Mouse (Mus musculus) liver, embryonic 12.5 days (tissue): ENCODE data around the gene 6030452D12Rik. TPM values are rescaled to one million over a fixed set of nuclear protein-coding genes. Genes with fewer than 3 reads are reported as not detected.

Experiments used
- ATAC-seq: fragments of 200-750 bp; cut with Nextera tagmentation; 2 replicates; pipeline ENCODE4 v1.8.0; 2017; ENCODE audit warnings: moderate number of reproducible peaks, mild to moderate bottlenecking, moderate library complexity
- H3K27ac ChIP-seq: fragments of 300-500 bp; sonication (generic); 2 replicates; pipeline ENCODE4 v1.5.1; 2016; ENCODE audit warnings: mild to moderate bottlenecking
- H3K27me3 ChIP-seq: fragments of 300-500 bp; sonication (generic); replicated peaks from 2 replicates; pipeline ENCODE4 v1.6.1; 2016; ENCODE audit warnings: mild to moderate bottlenecking, moderate library complexity
- H3K36me3 ChIP-seq: fragments of 300-500 bp; sonication (generic); 2 replicates; pipeline ENCODE4 v1.6.1; 2016; ENCODE audit warnings: mild to moderate bottlenecking, moderate library complexity
- H3K4me1 ChIP-seq: fragments of 300-500 bp; sonication (generic); 2 replicates; pipeline ENCODE4 v1.6.1; 2016
- H3K4me2 ChIP-seq: fragments of 300-500 bp; sonication (generic); 2 replicates; pipeline ENCODE4 v1.6.1; 2016; ENCODE audit warnings: mild to moderate bottlenecking, moderate library complexity
- H3K4me3 ChIP-seq: fragments of 300-500 bp; sonication (generic); 2 replicates; pipeline ENCODE4 v1.5.1; 2016; ENCODE audit warnings: mild to moderate bottlenecking, moderate library complexity
- H3K9ac ChIP-seq: fragments of 300-500 bp; sonication (generic); 2 replicates; pipeline ENCODE4 v1.6.1; 2016; ENCODE audit warnings: mild to moderate bottlenecking, moderate library complexity
- H3K9me3 ChIP-seq: fragments of 300-500 bp; sonication (generic); replicated peaks from 2 replicates; pipeline ENCODE4 v1.6.1; 2016; ENCODE audit warnings: mild to moderate bottlenecking, moderate library complexity
- WGBS: fragments of 180-500 bp; shearing (Covaris S2); methylation state at CpG from one replicate; pipeline ENCODE4 v1.1.7; 2016; ENCODE audit not compliant: insufficient replicate concordance; 5-methylcytosine and 5-hydroxymethylcytosine counted together
- polyA plus RNA-seq: library from polyadenylated mRNA; unstranded; fragments of >200 nt; fragmentation: Nextera tagmentation; extraction: Ambion mirVana; gene quantifications from 2 replicates; pipeline ENCODE4 v1.2.1, GENCODE M21; 2016

Gene 6030452D12Rik
- not detected in 2 replicates for polyA plus RNA-seq

- Histone ChIP-seq H3K36me3 (no peaks in the 10 kb centered on the region), H3K4me3 (no peak within 1 kb of the TSS), H3K4me1 (no peaks in the 10 kb centered on the region), H3K9me3 (no peaks in the 10 kb centered on the region), H3K27me3 (peaks cover 2% of the 10 kb centered on the region; the same call in 1 of the 2 replicates), H3K9ac (no peak within 1 kb of the TSS), H3K27ac (0 out of 2 replicates have a peak within 1 kb of the TSS, but pooled peaks have one; percentile 39), H3K4me2 (no peak within 1 kb of the TSS)
- no peak for ATAC-seq
- WGBS, result 46% methylated on average over 8 of the region's 8 CpGs
These were observed at the start of gene 6030452D12Rik for GRCm38 (mm10) chr8:106500018-106500685. Gene 6030452D12Rik, plus strand, starts transcription at chr8:106500522.

GRCm38 (mm10) chr8:106451301-106452085, 48.8 kb upstream of the 6030452D12Rik start:
- Histone ChIP-seq H3K9ac (no peak overlapping the region), H3K36me3 (no peaks in the 10 kb centered on the region), H3K9me3 (no peaks in the 10 kb centered on the region), H3K4me1 (no peaks in the 10 kb centered on the region), H3K27ac (no peak overlapping the region), H3K27me3 (no peaks in the 10 kb centered on the region), H3K4me2 (no peak overlapping the region), H3K4me3 (no peak overlapping the region)
- no peak for ATAC-seq
- 58% methylated on average over 6 of the region's 6 CpGs for WGBS

- Histone ChIP-seq H3K36me3 (no peaks in the 10 kb centered on the region), H3K4me2 (no peak overlapping the region), H3K9me3 (no peaks in the 10 kb centered on the region), H3K27me3 (no peaks in the 10 kb centered on the region), H3K4me1 (no peaks in the 10 kb centered on the region), H3K9ac (no peak overlapping the region), H3K4me3 (no peak overlapping the region), H3K27ac (no peak overlapping the region)
- ATAC-seq, result no peak
- 63% methylated on average over 12 of the region's 12 CpGs for WGBS
These were observed 47.4 kb upstream of the 6030452D12Rik start for GRCm38 (mm10) chr8:106452701-106453481.

GRCm38 (mm10) chr8:106454036-106454435, 46.3 kb upstream of the 6030452D12Rik start:
- no peak overlapping the region for H3K4me3 ChIP-seq
- no peaks in the 10 kb centered on the region for H3K27me3 ChIP-seq
- no peak overlapping the region for H3K4me2 ChIP-seq
- ATAC-seq, result no peak
- H3K9me3 ChIP-seq, result no peaks in the 10 kb centered on the region
- H3K4me1 ChIP-seq, result no peaks in the 10 kb centered on the region
- no peak overlapping the region for H3K9ac ChIP-seq
- no peak overlapping the region for H3K27ac ChIP-seq
- 62% methylated on average over 11 of the region's 11 CpGs for WGBS
- H3K36me3 ChIP-seq, result no peaks in the 10 kb centered on the region

- peaks cover 13% of the 10 kb centered on the region for H3K4me1 ChIP-seq
- no peaks in the 10 kb centered on the region for H3K9me3 ChIP-seq
- no peak overlapping the region for H3K4me3 ChIP-seq
- WGBS, result 46% methylated on average over 5 of the region's 5 CpGs
- peak overlapping the region; percentile 14; the same call in 1 of the 2 replicates for H3K4me2 ChIP-seq
- no peak overlapping the region for H3K27ac ChIP-seq
- no peak overlapping the region for H3K9ac ChIP-seq
- no peaks in the 10 kb centered on the region for H3K27me3 ChIP-seq
- no peaks in the 10 kb centered on the region for H3K36me3 ChIP-seq
- peak; percentile 51 for ATAC-seq
These were observed 38.2 kb upstream of the 6030452D12Rik start for GRCm38 (mm10) chr8:106462131-106462530.

- Histone ChIP-seq H3K4me1 (peaks cover 13% of the 10 kb centered on the region), H3K4me3 (no peak overlapping the region), H3K27me3 (no peaks in the 10 kb centered on the region), H3K9me3 (no peaks in the 10 kb centered on the region), H3K27ac (no peak overlapping the region), H3K36me3 (no peaks in the 10 kb centered on the region), H3K4me2 (no peak overlapping the region), H3K9ac (no peak overlapping the region)
- WGBS, result 66% methylated on average over 6 of the region's 6 CpGs
- ATAC-seq, result no peak
These were observed 36.5 kb upstream of the 6030452D12Rik start for GRCm38 (mm10) chr8:106463795-106464194.

- Histone ChIP-seq H3K9me3 (no peaks in the 10 kb centered on the region), H3K4me3 (no peak overlapping the region)
- WGBS, result 49% methylated on average over 7 of the region's 7 CpGs
These were observed 30.8 kb upstream of the 6030452D12Rik start for GRCm38 (mm10) chr8:106469485-106469884.

GRCm38 (mm10) chr8:106474001-106474400, 26.3 kb upstream of the 6030452D12Rik start:
- Histone ChIP-seq H3K4me2 (no peak overlapping the region), H3K27ac (no peak overlapping the region), H3K27me3 (no peaks in the 10 kb centered on the region), H3K9ac (no peak overlapping the region), H3K36me3 (no peaks in the 10 kb centered on the region), H3K4me3 (no peak overlapping the region), H3K9me3 (no peaks in the 10 kb centered on the region), H3K4me1 (no peaks in the 10 kb centered on the region)
- ATAC-seq, result no peak
- 71% methylated on average over 5 of the region's 5 CpGs for WGBS

More at GRCm38 (mm10) chr8:106469485-106469884, 30.8 kb upstream of the 6030452D12Rik start:
- Histone ChIP-seq H3K4me2 (no peak overlapping the region), H3K9ac (no peak overlapping the region), H3K27ac (no peak overlapping the region), H3K27me3 (no peaks in the 10 kb centered on the region), H3K4me1 (no peaks in the 10 kb centered on the region), H3K36me3 (no peaks in the 10 kb centered on the region)
- ATAC-seq, result no peak

- 71% methylated on average over 7 of the region's 7 CpGs for WGBS
These were observed 3.9 kb downstream of the 6030452D12Rik start for GRCm38 (mm10) chr8:106504241-106504640.

GRCm38 (mm10) chr8:106505328-106505965, 5.1 kb downstream of the 6030452D12Rik start:
- 0 out of 2 replicates have a peak, but pooled peaks cover 7% of the 10 kb centered on the region for H3K4me1 ChIP-seq
- ATAC-seq, result no peak
- no peak overlapping the region for H3K4me3 ChIP-seq
- H3K36me3 ChIP-seq, result no peaks in the 10 kb centered on the region
- H3K4me2 ChIP-seq, result no peak overlapping the region
- WGBS, result 53% methylated on average over 10 of the region's 10 CpGs
- H3K27ac ChIP-seq, result no peak overlapping the region
- H3K9ac ChIP-seq, result no peak overlapping the region
- peaks cover 54% of the 10 kb centered on the region for H3K27me3 ChIP-seq
- H3K9me3 ChIP-seq, result no peaks in the 10 kb centered on the region

More at GRCm38 (mm10) chr8:106504241-106504640, 3.9 kb downstream of the 6030452D12Rik start:
- H3K36me3 ChIP-seq, result no peaks in the 10 kb centered on the region
- H3K4me3 ChIP-seq, result no peak overlapping the region
- H3K9me3 ChIP-seq, result no peaks in the 10 kb centered on the region
- no peak overlapping the region for H3K27ac ChIP-seq
- no peak overlapping the region for H3K4me2 ChIP-seq
- ATAC-seq, result no peak
- H3K9ac ChIP-seq, result no peak overlapping the region
- peaks cover 42% of the 10 kb centered on the region for H3K27me3 ChIP-seq
- H3K4me1 ChIP-seq, result 0 out of 2 replicates have a peak, but pooled peaks cover 2% of the 10 kb centered on the region

GRCm38 (mm10) chr8:106506106-106506505, 5.8 kb downstream of the 6030452D12Rik start:
- H3K4me1 ChIP-seq, result 0 out of 2 replicates have a peak, but pooled peaks cover 9% of the 10 kb centered on the region
- H3K4me2 ChIP-seq, result no peak overlapping the region
- peaks cover 60% of the 10 kb centered on the region for H3K27me3 ChIP-seq
- WGBS, result 77% methylated on average over 1 of the region's 1 CpGs
- H3K27ac ChIP-seq, result no peak overlapping the region
- H3K36me3 ChIP-seq, result no peaks in the 10 kb centered on the region
- H3K4me3 ChIP-seq, result no peak overlapping the region
- ATAC-seq, result no peak
- no peaks in the 10 kb centered on the region for H3K9me3 ChIP-seq
- H3K9ac ChIP-seq, result no peak overlapping the region
